Mouse (Mus musculus) erythroblast, embryonic 14.5 days (primary cell): ENCODE data around the gene Olfr193.
"Not testable (repeated sequence)": the region's sequence is repeated elsewhere in the genome, so short reads cannot be mapped to it uniquely, and the experiment has no call there.

Source experiments
- GATA1 ChIP-seq: IDR thresholded peaks from 2 replicates; pipeline ENCODE4 v1.6.1; 2012; ENCODE audit warnings: low read length, inconsistent platforms, mixed read lengths
- TAL1 ChIP-seq: IDR thresholded peaks from 3 replicates; pipeline ENCODE4 v1.6.1; 2012; ENCODE audit warnings: low read length, inconsistent platforms, mixed read lengths

DNA sequence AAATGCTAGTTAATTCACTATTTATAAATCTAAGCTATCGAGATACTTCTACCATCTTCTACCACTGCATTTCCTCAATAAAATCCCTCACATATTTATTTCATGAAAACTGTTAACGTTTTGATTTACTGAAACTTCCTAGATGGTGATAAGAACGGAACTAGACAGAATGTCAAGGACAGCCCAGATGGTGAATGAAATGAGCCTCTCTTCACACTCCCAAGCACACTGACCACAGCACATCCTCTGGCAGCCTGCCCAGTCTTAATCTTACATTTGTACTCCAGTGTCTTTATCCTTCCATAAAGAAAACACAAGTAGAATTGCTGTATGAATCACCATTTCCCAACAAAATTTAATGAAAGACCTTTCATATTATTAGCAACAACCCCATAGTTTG lies 49.3 kb downstream of the Olfr193 start:
- TF ChIP-seq GATA1, TAL1: not testable (repeated sequence)
